Mouse (Mus musculus): ENCODE data around the gene Ampd2. TPM values are rescaled to one million over a fixed set of nuclear protein-coding genes. Genes with fewer than 3 reads are reported as not detected.

Ampd2 gene
- polyA plus RNA-seq, 1 experiment from 2014 or later: 18.2 TPM

GRCm38 (mm10) chr3:108113591-108114289, 27.3 kb upstream of the Ampd2 start:
- Histone ChIP-seq H3K9ac (ENCODE audit: low read depth, low read length) (no peak overlapping the region), H3K27me3 (replicated peaks; ENCODE audit: control insufficient read depth, insufficient read depth, low read length) (no peaks in the 10 kb centered on the region), H3K27ac (ENCODE audit: low read depth, low read length) (peak overlapping the region; percentile 60; the same call in 1 of the 2 replicates), H3K4me3 (ENCODE audit: low read depth, low read length) (no peak overlapping the region), H3K36me3 (ENCODE audit: control insufficient read depth, insufficient read depth) (peaks cover 54% of the 10 kb centered on the region), H3K4me2 (replicated peaks; ENCODE audit: low read depth) (no peak overlapping the region), H3K9me3 (ENCODE audit: control insufficient read depth) (no peaks in the 10 kb centered on the region), H3K4me1 (replicated peaks; ENCODE audit: control insufficient read depth, insufficient read depth, low read length) (no peaks in the 10 kb centered on the region; the same call in 1 of the 2 replicates)
- TF ChIP-seq CTCF (IDR thresholded peaks at IDR 0.05; ENCODE audit: low read depth): no peak
- peak; percentile 75 for ATAC-seq
- 49% methylated on average over 7 of the region's 7 CpGs for WGBS

GRCm38 (mm10) chr3:108112666-108113065, 26.2 kb upstream of the Ampd2 start:
- no peaks in the 10 kb centered on the region for H3K27me3 ChIP-seq (replicated peaks; ENCODE audit: control insufficient read depth, insufficient read depth, low read length)
- WGBS: 56% methylated on average over 4 of the region's 4 CpGs
- H3K27ac ChIP-seq (ENCODE audit: low read depth, low read length): peak overlapping the region; percentile 60
- no peak overlapping the region for H3K9ac ChIP-seq (ENCODE audit: low read depth, low read length)
- no peak overlapping the region for H3K4me3 ChIP-seq (ENCODE audit: low read depth, low read length)
- peaks cover 58% of the 10 kb centered on the region for H3K36me3 ChIP-seq (ENCODE audit: control insufficient read depth, insufficient read depth)
- H3K4me1 ChIP-seq (replicated peaks; ENCODE audit: control insufficient read depth, insufficient read depth, low read length): no peaks in the 10 kb centered on the region; the same call in 1 of the 2 replicates
- no peaks in the 10 kb centered on the region for H3K9me3 ChIP-seq (ENCODE audit: control insufficient read depth)
- H3K4me2 ChIP-seq (replicated peaks; ENCODE audit: low read depth): no peak overlapping the region
- no peak for TF ChIP-seq CTCF (IDR thresholded peaks at IDR 0.05; ENCODE audit: low read depth)
- ATAC-seq: peak; percentile 80

GRCm38 (mm10) chr3:108112246-108112645, 25.8 kb upstream of the Ampd2 start:
- ATAC-seq: peak; percentile 84
- TF ChIP-seq CTCF (IDR thresholded peaks at IDR 0.05; ENCODE audit: low read depth): no peak
- H3K9me3 ChIP-seq (ENCODE audit: control insufficient read depth): no peaks in the 10 kb centered on the region
- peaks cover 57% of the 10 kb centered on the region for H3K36me3 ChIP-seq (ENCODE audit: control insufficient read depth, insufficient read depth)
- H3K27ac ChIP-seq (ENCODE audit: low read depth, low read length): peak overlapping the region; percentile 60
- H3K4me2 ChIP-seq (replicated peaks; ENCODE audit: low read depth): no peak overlapping the region
- H3K4me3 ChIP-seq (ENCODE audit: low read depth, low read length): no peak overlapping the region
- WGBS: 39% methylated on average over 7 of the region's 7 CpGs
- H3K27me3 ChIP-seq (replicated peaks; ENCODE audit: control insufficient read depth, insufficient read depth, low read length): no peaks in the 10 kb centered on the region
- no peak overlapping the region for H3K9ac ChIP-seq (ENCODE audit: low read depth, low read length)
- H3K4me1 ChIP-seq (replicated peaks; ENCODE audit: control insufficient read depth, insufficient read depth, low read length): no peaks in the 10 kb centered on the region; the same call in 1 of the 2 replicates

- 77% methylated on average over 5 of the region's 5 CpGs for WGBS
- Histone ChIP-seq H3K4me2 (replicated peaks; ENCODE audit: low read depth) (no peak overlapping the region), H3K9ac (ENCODE audit: low read depth, low read length) (no peak overlapping the region), H3K9me3 (ENCODE audit: control insufficient read depth) (no peaks in the 10 kb centered on the region), H3K27ac (ENCODE audit: low read depth, low read length) (no peak overlapping the region), H3K4me3 (ENCODE audit: low read depth, low read length) (no peak overlapping the region), H3K27me3 (replicated peaks; ENCODE audit: control insufficient read depth, insufficient read depth, low read length) (no peaks in the 10 kb centered on the region), H3K36me3 (ENCODE audit: control insufficient read depth, insufficient read depth) (peaks cover 55% of the 10 kb centered on the region), H3K4me1 (replicated peaks; ENCODE audit: control insufficient read depth, insufficient read depth, low read length) (no peaks in the 10 kb centered on the region; the same call in 1 of the 2 replicates)
- ATAC-seq: no peak
- TF ChIP-seq CTCF (IDR thresholded peaks at IDR 0.05; ENCODE audit: low read depth): no peak
Observed at GRCm38 (mm10) chr3:108111320-108111719, 24.9 kb upstream of the Ampd2 start.

GRCm38 (mm10) chr3:108105281-108105680, 18.8 kb upstream of the Ampd2 start:
- no peak overlapping the region for H3K4me2 ChIP-seq (replicated peaks; ENCODE audit: low read depth)
- H3K9ac ChIP-seq (ENCODE audit: low read depth, low read length): no peak overlapping the region
- peaks cover 29% of the 10 kb centered on the region for H3K36me3 ChIP-seq (ENCODE audit: control insufficient read depth, insufficient read depth)
- no peak overlapping the region for H3K4me3 ChIP-seq (ENCODE audit: low read depth, low read length)
- no peaks in the 10 kb centered on the region for H3K27me3 ChIP-seq (replicated peaks; ENCODE audit: control insufficient read depth, insufficient read depth, low read length)
- peak; percentile 9; the same call in 1 of the 2 replicates for TF ChIP-seq CTCF (IDR thresholded peaks at IDR 0.05; ENCODE audit: low read depth)
- no peak for ATAC-seq
- no peak overlapping the region for H3K27ac ChIP-seq (ENCODE audit: low read depth, low read length)
- 87% methylated on average over 3 of the region's 3 CpGs for WGBS
- H3K9me3 ChIP-seq (ENCODE audit: control insufficient read depth): no peaks in the 10 kb centered on the region
- no peaks in the 10 kb centered on the region for H3K4me1 ChIP-seq (replicated peaks; ENCODE audit: control insufficient read depth, insufficient read depth, low read length)

- no peaks in the 10 kb centered on the region; the same call in 1 of the 2 replicates for H3K36me3 ChIP-seq (ENCODE audit: control insufficient read depth, insufficient read depth)
- no peak for TF ChIP-seq CTCF (IDR thresholded peaks at IDR 0.05; ENCODE audit: low read depth)
- no peak for ATAC-seq
- no peaks in the 10 kb centered on the region for H3K27me3 ChIP-seq (replicated peaks; ENCODE audit: control insufficient read depth, insufficient read depth, low read length)
- no peaks in the 10 kb centered on the region for H3K9me3 ChIP-seq (ENCODE audit: control insufficient read depth)
- 88% methylated on average over 6 of the region's 6 CpGs for WGBS
- no peaks in the 10 kb centered on the region for H3K4me1 ChIP-seq (replicated peaks; ENCODE audit: control insufficient read depth, insufficient read depth, low read length)
- H3K27ac ChIP-seq (ENCODE audit: low read depth, low read length): no peak overlapping the region
- H3K4me3 ChIP-seq (ENCODE audit: low read depth, low read length): no peak overlapping the region
- no peak overlapping the region for H3K9ac ChIP-seq (ENCODE audit: low read depth, low read length)
- H3K4me2 ChIP-seq (replicated peaks; ENCODE audit: low read depth): no peak overlapping the region
Observed at GRCm38 (mm10) chr3:108102075-108102474, 15.6 kb upstream of the Ampd2 start.

All from intestine, postnatal 0 days (tissue).